Mouse (Mus musculus): ENCODE results near the gene Pde6g.

GRCm38 (mm10) chr11:120485251-120485650 is 32.0 kb upstream of the Pde6g start:
- TF ChIP-seq CTCF (IDR thresholded peaks at IDR 0.05; ENCODE audit: control insufficient read depth, insufficient read depth, insufficient replicate concordance, low read depth, low read length), result no peak
- no peak for TF ChIP-seq POLR2A (IDR thresholded peaks at IDR 0.05; ENCODE audit: control insufficient read depth, low read depth, low read length)

Measured in testis, adult 2 months (tissue).